Mouse (Mus musculus) thymus, postnatal 10 days (tissue): Measurements from ENCODE around the gene Slc11a2.
"Not testable (repeated sequence)": the region's sequence is repeated elsewhere in the genome, so short reads cannot be mapped to it uniquely, and the experiment has no call there.

ENCODE experiments used
- DNase-seq, 2 experiments: peaks; one replicate each; pipeline ENCODE4 v3.0.0; 2021; ENCODE audit warnings: low spot score in 2 of 2

Slc11a2 gene

DNA sequence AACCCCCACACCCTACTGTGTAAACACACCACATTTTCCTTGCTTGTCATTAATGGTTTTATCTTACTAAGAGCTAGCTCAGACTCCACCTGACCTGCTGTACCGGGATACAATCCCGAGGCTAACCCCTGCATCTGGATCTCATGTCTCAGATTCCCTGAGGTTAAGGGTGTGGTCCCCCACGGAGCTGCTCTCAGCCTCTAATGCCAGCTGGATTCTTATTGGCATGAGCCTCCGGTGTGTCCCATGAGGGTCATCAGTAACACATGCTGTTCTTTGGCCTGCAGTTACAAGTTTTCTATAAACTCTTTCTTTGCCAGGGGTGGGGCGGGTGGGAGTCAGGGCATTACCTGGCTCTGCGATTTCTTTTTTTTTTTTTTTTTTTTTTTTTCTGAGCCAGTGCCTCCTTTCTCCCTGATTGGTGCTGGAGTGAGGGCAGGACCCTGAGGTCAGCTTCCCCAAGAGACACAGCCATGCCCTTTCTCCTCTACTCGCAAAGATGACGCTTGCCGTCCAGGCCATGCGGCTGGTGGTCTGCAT lies 72.1 kb downstream of the Slc11a2 start, which contains the start of the genes Methig1 and Mettl7a2:
Methig1 (plus strand) TSS at position 439 of the 540 bp plus-strand sequence.
Mettl7a2 (plus strand) TSS at position 490 of the 540 bp plus-strand sequence.
- no peak for DNase-seq

DNA sequence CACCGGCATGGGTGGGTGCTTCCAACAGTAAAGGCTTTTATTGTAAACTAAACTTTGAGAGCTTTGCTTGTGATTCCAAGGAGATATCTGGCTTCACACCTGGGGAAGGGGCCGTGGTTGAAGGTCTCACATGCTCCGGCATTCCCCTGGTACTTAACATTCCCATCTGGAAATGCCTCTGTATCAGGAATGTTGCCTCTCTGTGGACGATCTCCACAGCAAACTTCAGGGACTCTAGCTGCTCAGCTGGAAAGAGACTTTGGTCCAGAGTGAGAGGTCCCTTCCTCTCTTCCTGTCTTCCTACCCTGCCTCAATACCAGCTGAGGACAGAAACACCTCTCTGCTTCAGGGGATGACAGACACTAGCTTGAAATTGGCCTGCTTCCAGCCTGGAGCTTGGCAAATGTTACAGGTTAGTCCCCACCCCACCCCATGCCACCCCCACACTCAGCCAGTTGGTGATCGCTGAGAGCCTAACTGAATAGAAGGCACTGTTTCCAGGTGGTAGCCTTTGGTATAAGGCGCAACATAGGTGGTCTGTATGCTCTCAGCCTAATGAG lies 73.3 kb downstream of the Slc11a2 start:
- no peak for DNase-seq

DNA sequence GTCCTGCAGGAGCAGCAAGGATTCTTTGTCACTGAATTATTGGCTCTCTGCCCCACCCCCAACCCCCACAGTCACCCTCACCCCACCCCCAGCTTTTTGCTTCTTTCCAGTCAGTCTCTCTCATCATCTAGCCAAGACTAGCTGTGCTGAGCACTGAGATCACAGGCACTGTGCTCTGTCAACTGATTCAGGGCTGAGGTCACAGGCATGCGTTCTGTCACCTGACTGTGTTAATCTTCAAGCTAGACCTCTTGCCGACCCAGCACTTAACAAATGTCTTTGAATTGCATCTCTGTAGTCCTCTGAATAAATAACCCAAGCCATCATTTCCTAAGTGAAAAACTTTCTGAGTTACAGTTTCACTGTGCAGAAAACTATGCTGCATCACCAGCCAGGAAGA lies 75.4 kb downstream of the Slc11a2 start:
- no peak for DNase-seq

DNA sequence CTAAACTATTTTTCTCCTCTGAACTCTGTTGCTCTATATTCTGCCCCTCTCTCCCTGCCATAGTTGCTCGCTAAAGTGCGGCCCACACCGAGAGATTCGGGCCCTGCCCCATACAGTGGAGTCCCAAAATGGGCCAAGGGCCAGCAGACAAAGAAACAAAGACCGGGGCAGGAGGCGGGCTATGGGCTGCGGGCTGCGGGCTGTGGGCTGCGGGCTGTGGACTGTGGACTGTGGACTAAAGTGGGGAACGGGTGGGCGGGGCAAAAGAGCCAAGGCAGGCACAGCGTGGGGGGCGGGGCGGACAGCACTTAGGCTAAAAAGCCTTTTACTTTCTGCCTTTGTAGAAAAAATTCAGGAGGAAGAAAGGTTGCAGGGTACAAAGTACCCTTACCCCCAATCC lies 78.1 kb downstream of the Slc11a2 start:
- no peak for DNase-seq

DNA sequence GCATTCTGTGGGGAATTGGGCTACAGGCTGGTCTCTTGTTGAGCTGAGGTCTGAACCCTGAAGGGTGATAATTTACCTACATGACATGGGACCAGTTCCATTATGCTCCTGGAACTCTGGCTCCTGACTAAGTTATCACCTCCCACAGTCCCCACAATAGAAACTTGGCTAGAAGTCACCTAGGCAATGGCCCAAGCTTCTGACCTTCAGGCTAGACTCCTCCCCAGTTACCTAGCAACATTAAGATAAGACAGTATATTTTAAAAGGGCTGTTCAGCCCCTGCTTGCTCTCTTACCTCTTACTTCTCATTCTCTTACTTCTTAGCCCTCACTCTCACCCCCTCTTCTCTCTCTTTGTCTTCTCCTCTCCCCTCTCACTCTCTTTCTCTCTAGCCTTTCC lies 79.4 kb downstream of the Slc11a2 start:
- DNase-seq: no peak

DNA sequence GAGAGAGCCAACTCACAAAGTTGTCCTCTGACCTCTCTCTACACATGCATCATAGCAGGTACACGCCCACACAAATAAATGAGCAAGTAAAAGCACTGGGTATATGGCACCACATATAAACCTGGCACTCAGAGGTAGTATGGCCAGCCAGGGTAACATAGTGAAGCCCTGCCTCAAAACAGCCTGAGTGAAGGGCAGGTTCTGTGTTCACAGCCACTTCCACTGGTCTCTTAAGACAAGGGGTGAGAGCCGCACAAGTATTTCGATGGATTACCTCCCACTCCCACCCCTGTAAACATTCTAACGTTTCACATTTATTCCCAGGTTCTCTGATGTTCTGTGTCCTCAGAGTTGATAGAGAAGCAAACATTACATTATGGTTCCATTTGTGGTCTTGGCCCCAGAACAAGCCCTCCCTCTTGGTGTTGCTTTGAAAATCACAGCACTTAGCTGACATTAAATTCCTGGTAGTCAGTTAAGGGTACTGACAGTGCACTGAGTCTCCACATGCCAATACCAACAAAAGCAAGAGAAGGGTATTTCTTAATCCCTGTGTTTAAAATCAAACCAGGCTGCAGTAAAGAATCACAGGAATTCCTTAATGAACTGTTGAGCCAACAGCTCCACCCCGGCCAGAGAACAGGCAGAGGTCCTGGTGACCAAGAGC lies 83.4 kb downstream of the Slc11a2 start:
- DNase-seq: not testable (repeated sequence)
